Mouse (Mus musculus): ENCODE results near the gene Olfr325. TPM values are rescaled to one million over a fixed set of nuclear protein-coding genes. Genes with fewer than 3 reads are reported as not detected.
"Not testable (repeated sequence)": the region's sequence is repeated elsewhere in the genome, so short reads cannot be mapped to it uniquely, and the experiment has no call there.

The Olfr325 gene
- not detected in 2 replicates for polyA plus RNA-seq (2016; fragmentation: Nextera tagmentation; extraction: Ambion mirVana)

- Histone ChIP-seq H3K9ac (no peak within 1 kb of the TSS), H3K27me3 (replicated peaks) (no peaks in the 10 kb centered on the region), H3K27ac (no peak within 1 kb of the TSS), H3K4me1 (no peaks in the 10 kb centered on the region), H3K4me3 (no peak within 1 kb of the TSS), H3K36me3 (no peaks in the 10 kb centered on the region), H3K9me3 (no peaks in the 10 kb centered on the region), H3K4me2 (replicated peaks) (no peak within 1 kb of the TSS)
- 83% methylated on average over 1 of the region's 1 CpGs for WGBS
- ATAC-seq (ENCODE audit: low FRiP score, low read depth) = no peak
Observed at GRCm38 (mm10) chr11:58577430-58577829, at the start of gene Olfr325. TSS of gene Olfr325 (plus strand) at chr11:58577730.

- H3K27me3 ChIP-seq (replicated peaks); H3K4me1 ChIP-seq; H3K4me3 ChIP-seq; H3K27ac ChIP-seq; H3K9me3 ChIP-seq; ATAC-seq (ENCODE audit: low FRiP score, low read depth); H3K4me2 ChIP-seq (replicated peaks); H3K9ac ChIP-seq; H3K36me3 ChIP-seq: not testable (repeated sequence)
Observed at GRCm38 (mm10) chr11:58534736-58535135, 42.8 kb upstream of the Olfr325 start, which contains the start of gene Olfr330. TSS of gene Olfr330 (minus strand) at chr11:58534836.

- no peak within 1 kb of the TSS for H3K4me2 ChIP-seq (replicated peaks)
- no peaks in the 10 kb centered on the region for H3K4me1 ChIP-seq
- no peak within 1 kb of the TSS for H3K27ac ChIP-seq
- H3K36me3 ChIP-seq = no peaks in the 10 kb centered on the region
- H3K9ac ChIP-seq = no peak within 1 kb of the TSS
- H3K4me3 ChIP-seq = no peak within 1 kb of the TSS
- no peak for ATAC-seq (ENCODE audit: low FRiP score, low read depth)
- H3K9me3 ChIP-seq = no peaks in the 10 kb centered on the region
- H3K27me3 ChIP-seq (replicated peaks) = no peaks in the 10 kb centered on the region
- WGBS = 87% methylated on average over 5 of the region's 5 CpGs
Observed at GRCm38 (mm10) chr11:58546322-58546721, 31.2 kb upstream of the Olfr325 start, which contains the start of gene Olfr329-ps. TSS of gene Olfr329-ps (minus strand) at chr11:58546422.

GRCm38 (mm10) chr11:58555536-58555935 is 22.0 kb upstream of the Olfr325 start, which contains the start of gene Olfr328:
TSS of gene Olfr328 (minus strand) at chr11:58555636.
- Histone ChIP-seq H3K9ac (no peak within 1 kb of the TSS), H3K9me3 (no peaks in the 10 kb centered on the region), H3K4me2 (replicated peaks) (no peak within 1 kb of the TSS), H3K27me3 (replicated peaks) (no peaks in the 10 kb centered on the region), H3K4me1 (no peaks in the 10 kb centered on the region), H3K36me3 (no peaks in the 10 kb centered on the region), H3K4me3 (no peak within 1 kb of the TSS), H3K27ac (no peak within 1 kb of the TSS)
- no peak for ATAC-seq (ENCODE audit: low FRiP score, low read depth)
- WGBS = 77% methylated on average over 1 of the region's 1 CpGs

GRCm38 (mm10) chr11:58570405-58570804 is 7.1 kb upstream of the Olfr325 start, which contains the start of gene Olfr224:
TSS of gene Olfr224 (minus strand) at chr11:58570553.
- Histone ChIP-seq H3K27me3 (replicated peaks) (no peaks in the 10 kb centered on the region), H3K9ac (no peak within 1 kb of the TSS), H3K4me3 (no peak within 1 kb of the TSS), H3K9me3 (no peaks in the 10 kb centered on the region), H3K4me1 (no peaks in the 10 kb centered on the region), H3K36me3 (no peaks in the 10 kb centered on the region), H3K4me2 (replicated peaks) (no peak within 1 kb of the TSS), H3K27ac (no peak within 1 kb of the TSS)
- WGBS = 84% methylated on average over 5 of the region's 5 CpGs
- no peak for ATAC-seq (ENCODE audit: low FRiP score, low read depth)

- WGBS = 83% methylated on average over 8 of the region's 8 CpGs
- no peaks in the 10 kb centered on the region for H3K9me3 ChIP-seq
- H3K4me1 ChIP-seq = no peaks in the 10 kb centered on the region
- H3K9ac ChIP-seq = no peak overlapping the region
- no peaks in the 10 kb centered on the region for H3K27me3 ChIP-seq (replicated peaks)
- no peak overlapping the region for H3K4me2 ChIP-seq (replicated peaks)
- H3K27ac ChIP-seq = no peak overlapping the region
- ATAC-seq (ENCODE audit: low FRiP score, low read depth) = no peak
- H3K36me3 ChIP-seq = no peaks in the 10 kb centered on the region
- no peak overlapping the region for H3K4me3 ChIP-seq
Observed at GRCm38 (mm10) chr11:58578636-58579035, 1.1 kb downstream of the Olfr325 start.

- H3K27ac ChIP-seq = no peak overlapping the region
- no peak for ATAC-seq (ENCODE audit: low FRiP score, low read depth)
- no peak overlapping the region for H3K4me2 ChIP-seq (replicated peaks)
- no peaks in the 10 kb centered on the region for H3K4me1 ChIP-seq
- no peaks in the 10 kb centered on the region for H3K36me3 ChIP-seq
- H3K27me3 ChIP-seq (replicated peaks) = no peaks in the 10 kb centered on the region
- no peak overlapping the region for H3K9ac ChIP-seq
- no peak overlapping the region for H3K4me3 ChIP-seq
- 72% methylated on average over 7 of the region's 7 CpGs for WGBS
- H3K9me3 ChIP-seq = no peaks in the 10 kb centered on the region
Observed at GRCm38 (mm10) chr11:58587898-58588348, 10.4 kb downstream of the Olfr325 start.

GRCm38 (mm10) chr11:58588620-58589250 is 11.2 kb downstream of the Olfr325 start:
- no peak for ATAC-seq (ENCODE audit: low FRiP score, low read depth)
- Histone ChIP-seq H3K4me2 (replicated peaks) (no peak overlapping the region), H3K9ac (no peak overlapping the region), H3K4me1 (no peaks in the 10 kb centered on the region), H3K36me3 (no peaks in the 10 kb centered on the region), H3K4me3 (no peak overlapping the region), H3K27me3 (replicated peaks) (no peaks in the 10 kb centered on the region), H3K27ac (no peak overlapping the region), H3K9me3 (no peaks in the 10 kb centered on the region)
- WGBS = 47% methylated on average over 3 of the region's 3 CpGs

GRCm38 (mm10) chr11:58594814-58595213 is 17.3 kb downstream of the Olfr325 start, which contains the start of gene Olfr324:
TSS of gene Olfr324 (plus strand) at chr11:58595114.
- 85% methylated on average over 6 of the region's 6 CpGs for WGBS
- Histone ChIP-seq H3K4me1 (no peaks in the 10 kb centered on the region), H3K27me3 (replicated peaks) (no peaks in the 10 kb centered on the region), H3K4me3 (no peak within 1 kb of the TSS), H3K9ac (no peak within 1 kb of the TSS), H3K36me3 (no peaks in the 10 kb centered on the region), H3K4me2 (replicated peaks) (no peak within 1 kb of the TSS), H3K27ac (no peak within 1 kb of the TSS), H3K9me3 (no peaks in the 10 kb centered on the region)
- ATAC-seq (ENCODE audit: low FRiP score, low read depth) = no peak

- Histone ChIP-seq H3K27me3 (replicated peaks) (no peaks in the 10 kb centered on the region), H3K9ac (no peak overlapping the region), H3K27ac (no peak overlapping the region), H3K36me3 (no peaks in the 10 kb centered on the region), H3K9me3 (no peaks in the 10 kb centered on the region), H3K4me2 (replicated peaks) (no peak overlapping the region), H3K4me3 (no peak overlapping the region), H3K4me1 (no peaks in the 10 kb centered on the region)
- 86% methylated on average over 13 of the region's 13 CpGs for WGBS
- no peak for ATAC-seq (ENCODE audit: low FRiP score, low read depth)
Observed at GRCm38 (mm10) chr11:58597837-58598236, 20.3 kb downstream of the Olfr325 start.

- Histone ChIP-seq H3K27me3 (replicated peaks) (no peaks in the 10 kb centered on the region), H3K4me2 (replicated peaks) (no peak overlapping the region), H3K4me1 (no peaks in the 10 kb centered on the region), H3K9me3 (no peaks in the 10 kb centered on the region), H3K4me3 (no peak overlapping the region), H3K27ac (no peak overlapping the region), H3K9ac (no peak overlapping the region), H3K36me3 (no peaks in the 10 kb centered on the region)
- no peak for ATAC-seq (ENCODE audit: low FRiP score, low read depth)
Observed at GRCm38 (mm10) chr11:58602062-58602461, 24.5 kb downstream of the Olfr325 start.

- Histone ChIP-seq H3K4me2 (replicated peaks) (no peak overlapping the region), H3K9me3 (no peaks in the 10 kb centered on the region), H3K27me3 (replicated peaks) (no peaks in the 10 kb centered on the region), H3K9ac (no peak overlapping the region), H3K4me3 (no peak overlapping the region), H3K4me1 (no peaks in the 10 kb centered on the region), H3K27ac (no peak overlapping the region), H3K36me3 (no peaks in the 10 kb centered on the region)
- 82% methylated on average over 6 of the region's 6 CpGs for WGBS
- no peak for ATAC-seq (ENCODE audit: low FRiP score, low read depth)
Observed at GRCm38 (mm10) chr11:58602800-58603560, 25.4 kb downstream of the Olfr325 start.
